Mouse (Mus musculus) left cerebral cortex, postnatal 36 days (tissue): ENCODE results near the gene Plekhf1. TPM values are rescaled to one million over a fixed set of nuclear protein-coding genes. Genes with fewer than 3 reads are reported as not detected.

Experiments used
- DNase-seq, 2 experiments: peaks; one replicate each; pipeline ENCODE4 v3.0.0; 2021 to 2022; ENCODE audit warnings: low spot score in 2 of 2, mixed read lengths in 1 of 2
- intact Hi-C: fragments of 180-260 bp; cut with DNase I; formaldehyde crosslinking; loops from one replicate; pipeline ENCODE4 v1.15.1; 2025
- total RNA-seq, 2 experiments: library from RNA; stranded (reverse); gene quantifications; 2 replicates each; pipeline ENCODE4 v1.2.3; 2021

The Plekhf1 gene
- total RNA-seq: 1 to 10 TPM; 1.7 to 2.1 TPM

DNA sequence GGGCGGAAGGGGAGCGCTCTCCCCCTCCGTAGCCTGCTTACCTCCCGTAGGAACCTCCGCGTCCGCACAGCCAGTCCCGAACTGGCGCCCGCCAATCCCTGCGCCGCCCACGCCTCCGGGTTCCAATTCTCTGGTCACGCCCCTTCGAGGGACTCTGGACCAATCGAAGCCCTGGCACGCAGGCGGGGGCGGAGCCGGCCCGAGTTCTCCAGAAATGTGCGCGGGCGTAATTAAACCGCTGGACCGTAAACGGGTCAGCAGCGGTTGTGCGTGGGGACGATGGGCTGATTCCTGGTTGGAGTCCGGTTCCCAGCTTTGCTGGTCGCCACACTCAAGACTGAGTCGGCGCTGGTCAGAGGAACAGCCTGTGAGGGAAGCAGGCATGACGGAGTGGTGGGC is at the start of gene Plekhf1:
Plekhf1 (minus strand) TSS at position 117 of the 399 bp plus-strand sequence.
- intact Hi-C loops: no loop called here
- peak; percentile 71 to 76 for DNase-seq

DNA sequence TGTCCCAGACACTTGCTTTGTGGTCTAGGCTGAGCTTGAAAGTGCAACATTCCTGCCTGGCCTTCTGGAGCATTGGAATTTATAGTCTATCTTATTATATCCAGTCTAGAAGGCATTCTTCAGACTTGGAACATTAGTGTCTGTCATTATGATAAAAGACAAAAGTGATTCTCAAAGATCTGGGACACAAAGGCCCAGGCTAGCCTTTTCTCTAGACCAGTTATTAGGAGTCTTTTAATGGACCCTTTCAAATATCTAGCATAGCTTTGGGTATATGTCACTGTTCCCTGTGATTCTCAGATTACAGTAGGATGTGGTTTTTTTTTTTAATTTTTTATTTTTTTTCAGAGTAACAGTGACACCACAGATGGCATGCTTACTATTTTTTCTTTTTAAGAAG is 44.7 kb upstream of the Plekhf1 start:
- DNase-seq: no peak
- intact Hi-C loops: no loop called here

DNA sequence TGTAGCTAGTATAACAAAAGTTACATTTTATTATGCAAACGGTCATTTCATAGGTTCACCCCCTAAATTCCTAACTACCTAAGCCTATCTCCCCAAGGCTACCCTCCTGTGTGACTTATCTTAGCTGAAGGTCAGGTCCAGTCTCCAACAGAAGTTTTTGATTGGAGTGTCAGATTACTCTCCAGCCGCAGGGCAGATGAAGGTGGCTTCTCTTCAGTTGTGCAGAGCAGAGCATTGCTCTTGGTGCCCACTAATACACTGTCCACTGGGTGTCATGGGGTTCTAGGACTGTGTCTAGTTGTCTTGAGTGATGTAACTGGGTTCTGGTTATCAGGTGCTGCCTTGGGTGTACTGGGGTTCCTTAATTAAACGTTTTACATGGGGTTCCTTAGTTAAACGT is 44.0 kb upstream of the Plekhf1 start:
- no peak for DNase-seq
- intact Hi-C loops: loop anchor here (2.0 kb wide), 1 partner anchor 71 kb away; no protein-coding TSS in a partner anchor

DNA sequence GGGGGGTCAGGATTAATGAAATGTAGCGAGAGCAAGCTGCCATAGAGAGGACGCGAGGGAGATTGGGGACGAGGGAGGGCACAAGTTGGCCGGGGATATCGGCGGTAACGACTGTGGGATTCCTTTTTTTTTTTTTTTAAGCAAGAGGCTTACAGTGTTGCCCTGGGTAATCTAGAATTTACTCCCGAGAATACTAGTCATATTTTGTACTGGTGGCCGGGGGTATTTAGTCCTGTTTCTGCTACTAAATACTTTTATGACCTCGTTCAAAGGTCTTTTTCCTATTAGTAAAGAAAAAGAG is 43.6 kb upstream of the Plekhf1 start:
- intact Hi-C loops: loop anchor here (2.0 kb wide), 1 partner anchor 71 kb away; no protein-coding TSS in a partner anchor
- DNase-seq: no peak

DNA sequence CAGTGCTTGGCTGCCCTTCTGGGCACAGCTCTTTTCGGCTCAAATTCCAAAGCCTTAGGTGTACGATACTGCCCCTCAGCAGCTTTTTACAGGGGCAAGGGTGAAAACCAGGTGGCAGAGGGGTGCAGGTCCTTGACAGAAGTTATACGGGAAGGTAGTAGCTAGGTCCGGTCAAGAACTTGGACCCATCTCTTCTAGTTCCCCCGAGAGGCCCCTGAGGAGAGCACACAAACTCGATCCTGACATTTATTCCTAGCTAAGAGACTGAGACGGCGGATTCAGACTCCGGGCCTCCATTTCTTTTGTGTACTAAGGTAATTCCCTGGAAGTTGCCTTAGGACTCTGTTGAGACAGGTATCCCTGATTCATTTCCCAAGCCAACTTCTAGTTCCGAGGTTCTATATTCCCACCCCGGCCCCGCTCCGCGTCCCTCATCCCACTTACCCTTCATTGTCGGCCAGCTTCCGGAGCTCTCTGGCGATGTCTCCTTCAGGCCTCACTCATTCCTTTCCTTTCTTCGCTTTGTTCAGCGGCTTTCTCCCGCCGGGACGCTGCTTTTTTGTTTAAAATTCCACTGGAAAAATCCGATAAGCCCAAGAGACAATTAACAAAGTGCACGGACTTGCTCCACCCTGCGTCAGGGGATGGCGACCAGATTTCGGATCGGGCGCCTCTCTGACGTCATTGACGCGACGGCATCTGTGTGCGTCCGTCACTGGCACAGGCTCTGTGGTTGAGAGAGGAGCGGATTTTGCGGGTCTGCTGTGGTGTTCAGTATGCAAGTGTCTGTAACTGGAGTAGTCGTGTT is 43.1 kb upstream of the Plekhf1 start, which contains the start of gene Pop4:
Pop4 (minus strand) TSS at position 721 of the 808 bp plus-strand sequence.
- peak; percentile 94 for DNase-seq
- intact Hi-C loops: loop anchor here (2.0 kb wide), 1 partner anchor 70 kb away; no protein-coding TSS in a partner anchor

DNA sequence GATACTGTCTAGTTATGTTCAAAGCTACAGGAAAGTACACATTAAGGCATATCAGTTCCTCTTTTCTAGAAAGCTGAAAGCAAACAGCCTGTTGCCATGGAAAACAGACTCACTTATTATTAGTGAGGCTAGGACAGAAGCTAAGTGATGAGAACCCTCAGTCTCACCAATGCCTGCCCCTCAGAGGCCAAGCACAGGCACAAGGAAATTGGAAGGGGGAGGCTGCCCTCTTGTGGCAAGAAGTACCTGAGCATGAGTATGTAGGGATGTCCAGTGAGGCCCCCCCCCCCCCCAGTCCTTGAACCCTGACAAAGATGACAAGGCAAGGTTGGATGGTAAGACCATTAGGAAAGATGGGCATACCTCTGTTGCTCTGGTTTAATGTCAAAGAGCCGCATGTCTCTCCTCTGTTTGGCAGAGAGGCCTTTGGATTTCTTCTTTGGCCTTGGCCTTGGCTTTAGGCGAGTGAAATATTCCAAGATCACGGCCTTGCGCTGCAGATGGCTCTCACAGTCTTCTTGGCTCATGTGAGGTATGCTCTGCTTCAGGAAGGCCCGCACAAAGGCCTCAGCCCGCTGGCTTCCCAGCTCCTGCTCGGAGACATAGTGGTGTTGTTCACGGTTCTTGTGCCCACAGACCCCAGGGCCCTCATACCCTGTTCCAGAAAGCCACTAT is 39.3 kb upstream of the Plekhf1 start:
- intact Hi-C loops: loop anchor here (5.0 kb wide), 1 partner anchor 85 kb away; the partner anchor contains the start of gene 1600014C10Rik
- DNase-seq: no peak

DNA sequence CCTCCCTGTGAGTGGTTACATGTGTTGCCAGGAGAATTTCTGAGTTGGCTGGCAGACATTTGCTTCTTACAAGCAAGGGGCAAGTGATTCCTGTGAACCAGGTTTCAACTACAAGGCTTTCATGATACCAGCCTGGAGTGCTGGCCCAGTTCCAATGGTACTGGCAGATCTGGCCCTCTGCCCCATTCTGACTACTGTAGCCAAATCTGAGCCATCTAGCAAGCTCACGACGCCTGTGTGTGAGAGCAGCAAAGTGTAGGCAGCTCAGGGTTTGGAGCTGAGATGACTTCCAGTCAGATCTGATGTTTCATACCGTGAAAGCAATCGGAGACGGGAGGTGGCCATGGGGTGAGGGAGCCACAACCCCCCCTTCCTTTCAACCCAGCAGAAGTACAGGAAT is 34.6 kb upstream of the Plekhf1 start:
- DNase-seq: no peak
- intact Hi-C loops: no loop called here

DNA sequence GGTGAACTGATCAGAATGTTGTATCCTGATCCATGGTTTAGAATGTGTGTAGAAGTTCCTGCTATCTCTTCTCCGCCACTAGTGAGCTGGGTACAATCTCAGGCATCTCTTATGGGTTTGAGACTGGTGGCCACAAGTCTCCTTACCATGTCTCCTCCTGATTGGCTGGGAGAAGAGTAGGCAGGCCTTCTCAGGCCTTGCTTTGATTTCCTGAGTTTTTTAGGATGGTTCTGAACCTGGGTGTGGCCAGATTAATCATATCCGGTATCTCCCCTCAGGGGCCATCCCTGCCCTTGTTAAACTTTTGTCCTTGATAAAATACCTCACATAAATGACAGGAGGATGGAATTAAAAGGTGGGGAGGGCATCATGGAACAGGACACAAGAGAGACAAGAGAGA is 31.8 kb upstream of the Plekhf1 start:
- intact Hi-C loops: no loop called here
- no peak for DNase-seq

DNA sequence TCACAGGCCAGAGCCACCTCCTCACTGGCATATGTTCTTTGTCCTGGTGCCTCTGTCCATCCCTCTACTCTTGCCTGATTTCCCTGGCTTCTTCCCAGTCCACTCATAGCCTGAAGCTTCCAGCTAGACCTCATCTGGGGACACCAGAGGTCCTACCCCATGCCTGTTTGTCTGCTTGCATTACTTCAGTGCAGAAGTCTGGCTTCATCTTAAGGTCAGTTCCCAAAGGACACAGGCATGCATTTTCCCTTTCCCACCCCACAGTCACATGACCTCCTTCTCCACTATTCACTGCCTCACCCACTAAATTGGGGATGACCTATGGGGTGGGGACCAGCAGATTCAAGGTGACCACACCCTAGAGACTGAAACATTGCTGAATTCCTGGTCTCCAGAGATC is 25.6 kb upstream of the Plekhf1 start:
- intact Hi-C loops: no loop called here

DNA sequence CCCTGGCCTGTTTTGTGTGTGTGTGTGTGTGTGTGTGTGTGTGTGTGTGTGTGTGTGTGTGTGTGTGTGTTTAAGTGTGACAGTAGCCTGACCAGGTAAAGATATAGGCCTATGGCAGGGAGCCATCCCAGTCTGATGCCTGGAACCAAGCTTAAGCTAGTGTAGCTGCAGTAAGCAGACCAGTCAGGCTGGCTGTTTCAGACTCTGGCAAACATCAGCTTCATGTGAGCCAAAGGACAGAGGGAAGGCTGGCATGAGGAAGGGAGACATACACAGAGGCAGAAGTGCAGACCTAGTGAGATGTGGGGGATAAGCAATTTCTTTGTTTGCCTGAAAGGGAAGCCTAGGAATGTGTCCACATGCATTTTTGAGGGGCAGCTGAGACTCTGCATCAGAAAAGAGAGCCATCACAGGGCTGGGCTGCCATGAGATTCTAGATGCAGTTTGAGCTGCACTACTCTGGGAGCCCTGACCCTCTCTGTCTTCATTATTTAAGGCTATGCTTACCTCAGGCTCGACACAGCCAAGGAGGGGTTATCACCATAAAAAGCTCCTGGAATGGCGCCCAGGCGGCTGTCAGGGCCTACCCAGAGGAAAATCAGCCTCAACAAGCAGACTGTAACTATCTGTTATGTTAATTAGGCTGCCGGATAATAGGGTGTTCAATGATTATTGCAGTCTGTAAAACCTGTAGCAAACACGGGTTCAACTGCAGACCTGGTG is 23.8 kb upstream of the Plekhf1 start:
- no peak for DNase-seq
- intact Hi-C loops: no loop called here

More for the DNA sequence above, 25.6 kb upstream of the Plekhf1 start:
- no peak for DNase-seq

DNA sequence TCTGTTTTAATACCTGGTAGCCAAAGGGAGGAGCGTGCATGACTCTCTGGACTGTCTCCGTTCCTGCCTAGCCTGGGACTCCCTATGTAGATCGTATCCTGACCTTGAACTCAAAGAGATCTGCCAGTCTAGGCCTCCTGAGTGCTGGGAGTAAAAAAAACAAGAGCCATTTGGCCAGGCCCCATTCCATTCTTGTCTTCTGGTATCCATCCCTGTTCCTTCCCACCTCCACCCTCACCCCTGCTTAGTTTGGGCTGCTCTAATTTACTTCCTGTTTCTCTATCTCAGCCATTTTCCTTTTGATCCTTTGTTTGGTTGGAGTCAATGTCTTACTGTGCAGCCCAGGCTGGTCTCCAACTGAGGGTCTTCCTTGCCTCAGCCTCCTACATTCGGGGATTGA is 14.6 kb upstream of the Plekhf1 start:
- no peak for DNase-seq
- intact Hi-C loops: no loop called here

DNA sequence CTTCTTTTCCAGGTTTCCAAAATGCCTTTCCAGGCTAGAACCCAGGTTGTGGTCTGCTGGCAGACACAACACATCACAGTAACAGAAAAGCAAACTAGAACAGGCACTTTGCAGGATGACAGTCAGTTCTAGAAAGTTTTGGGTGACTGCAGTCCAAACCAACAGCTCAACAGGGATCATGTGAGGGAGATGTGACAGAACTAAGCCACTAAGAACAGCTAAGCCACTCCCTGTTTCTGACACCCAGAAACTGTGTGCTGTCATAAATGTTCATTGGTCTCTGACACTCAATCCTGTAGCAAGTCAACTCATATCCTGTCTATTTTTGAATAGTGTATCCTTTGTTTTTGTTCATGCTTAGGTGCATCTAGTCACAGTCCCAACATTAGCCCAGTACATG is 9.3 kb upstream of the Plekhf1 start:
- intact Hi-C loops: no loop called here

DNA sequence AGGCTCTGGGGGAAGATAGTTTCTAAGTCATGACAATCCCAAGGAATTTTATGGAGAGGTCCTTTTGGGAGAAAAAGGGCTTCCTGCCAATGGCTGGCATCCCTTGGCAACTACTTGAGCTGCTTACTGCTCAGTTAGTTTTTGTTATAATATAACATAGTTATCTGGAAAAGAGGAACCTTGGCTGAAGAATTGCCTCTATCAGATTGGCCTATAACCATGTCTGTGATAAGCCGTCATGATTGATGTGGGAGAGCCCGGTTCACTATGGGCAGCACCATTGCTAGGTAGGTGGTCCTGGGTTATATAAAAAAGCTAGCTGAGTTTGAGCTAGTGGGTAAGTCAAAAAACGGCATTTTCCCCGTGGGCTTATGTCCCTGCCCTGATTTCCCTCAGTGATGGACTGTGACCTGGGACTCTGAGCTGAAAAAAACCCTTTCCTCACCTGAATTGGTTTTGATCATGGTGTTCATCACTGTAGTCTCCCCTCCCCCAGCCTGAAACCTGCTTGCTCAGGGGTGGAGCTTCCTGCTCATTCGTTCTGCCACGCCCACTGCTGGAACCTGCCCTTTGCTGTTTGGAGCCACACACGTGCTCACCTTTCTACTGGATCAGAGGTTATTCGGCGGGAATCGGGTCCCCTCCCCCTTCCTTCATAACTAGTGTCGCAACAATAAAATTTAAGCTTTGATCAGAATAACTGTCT is 8.7 kb upstream of the Plekhf1 start:
- no peak for DNase-seq
- intact Hi-C loops: no loop called here

More for the DNA sequence above, 9.3 kb upstream of the Plekhf1 start:
- DNase-seq: no peak

DNA sequence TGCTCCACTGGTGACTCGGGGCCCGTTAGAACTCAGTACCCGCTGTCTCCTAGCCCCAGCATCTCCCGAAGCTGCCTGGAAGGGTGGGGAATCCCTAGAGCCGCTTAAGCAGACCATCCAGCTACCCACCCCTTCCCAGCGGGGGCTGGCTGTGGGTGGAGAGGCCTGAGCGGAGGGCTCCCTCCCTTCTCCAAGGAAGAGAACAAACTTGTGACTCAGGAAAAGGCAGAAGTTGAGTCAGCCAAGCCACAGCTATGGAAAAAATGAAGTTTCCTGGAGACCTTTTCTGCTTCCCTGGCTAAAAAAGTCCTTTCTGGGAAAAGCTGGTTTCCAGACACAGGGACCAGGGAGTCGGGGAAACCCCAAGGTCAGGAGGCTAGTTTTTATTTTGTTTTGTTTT is 2.5 kb upstream of the Plekhf1 start:
- intact Hi-C loops: no loop called here
- DNase-seq: no peak

DNA sequence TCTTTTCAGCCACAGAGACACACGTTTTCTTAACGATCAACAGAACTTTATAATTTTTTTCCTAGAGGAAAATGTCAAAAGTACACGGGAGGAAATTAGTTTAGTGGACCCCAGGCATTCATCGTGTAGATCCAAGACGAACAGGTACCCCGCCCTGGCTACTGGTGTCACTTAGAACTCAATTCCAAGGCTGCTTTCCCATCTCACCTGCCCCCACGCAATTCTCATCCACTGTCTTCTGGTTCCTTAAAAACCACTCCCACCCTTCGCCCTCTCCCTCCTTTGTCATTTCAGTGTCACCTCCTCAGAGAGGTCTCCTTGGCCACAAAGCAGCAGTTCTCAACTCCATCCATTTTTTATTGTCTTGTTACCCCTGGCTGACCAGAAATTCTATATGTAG is 513 bp upstream of the Plekhf1 start:
- intact Hi-C loops: no loop called here
- no peak for DNase-seq

DNA sequence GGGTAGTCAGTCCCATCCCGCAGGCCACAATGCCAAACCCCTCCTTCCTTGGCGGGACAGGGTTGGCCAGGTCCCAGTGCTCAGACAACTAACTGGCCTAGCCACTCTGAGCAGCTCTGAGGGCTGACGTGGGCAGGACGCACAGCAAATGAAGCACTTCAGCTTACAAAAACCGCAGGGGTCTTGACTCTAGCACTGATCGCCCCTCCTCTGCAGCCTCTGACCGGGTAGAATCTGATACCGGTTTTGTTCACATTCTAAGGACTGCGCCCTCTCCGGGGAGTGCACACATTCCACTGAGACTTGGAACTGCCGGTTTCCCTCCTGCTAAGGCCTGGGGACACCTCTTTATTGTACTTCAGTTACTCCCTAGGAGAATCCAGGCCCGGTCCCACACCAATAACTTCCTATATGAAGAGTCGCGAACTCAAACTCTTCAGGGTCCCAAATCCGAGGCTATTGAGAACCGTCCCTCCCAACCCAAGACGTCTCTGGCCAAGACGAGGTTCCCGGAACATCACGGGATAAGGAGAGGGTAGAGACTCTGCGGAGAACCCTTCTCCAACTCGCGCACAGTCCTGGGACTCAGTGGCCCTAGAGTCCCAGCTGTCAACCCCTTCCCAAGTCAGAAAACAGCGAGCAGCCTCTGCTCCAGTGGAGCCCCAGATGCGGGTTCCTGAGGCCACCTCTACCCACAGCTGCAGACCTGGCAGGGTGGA is 476 bp downstream of the Plekhf1 start:
- peak in 1 of 2 experiments; percentile 32 for DNase-seq
- intact Hi-C loops: no loop called here

DNA sequence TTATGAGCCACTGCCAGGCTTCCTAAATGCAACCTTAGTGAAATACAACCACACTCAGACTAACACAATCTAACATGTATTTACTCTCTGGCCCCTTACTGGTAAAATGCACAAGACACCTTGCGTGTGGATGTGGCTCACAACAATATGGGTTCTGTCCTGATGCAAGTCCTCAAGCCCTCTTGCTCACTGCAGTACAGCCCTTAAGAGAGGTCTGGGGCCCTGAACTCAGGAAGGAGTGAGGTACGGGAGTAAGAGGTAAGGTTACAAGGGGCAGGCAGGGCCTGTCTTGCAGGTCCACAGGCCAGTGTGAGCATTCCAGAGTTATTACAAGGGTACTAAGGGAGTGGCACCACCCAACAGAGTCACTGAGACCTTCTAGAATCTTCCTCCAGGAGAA is 1.6 kb downstream of the Plekhf1 start:
- no peak for DNase-seq
- intact Hi-C loops: no loop called here

DNA sequence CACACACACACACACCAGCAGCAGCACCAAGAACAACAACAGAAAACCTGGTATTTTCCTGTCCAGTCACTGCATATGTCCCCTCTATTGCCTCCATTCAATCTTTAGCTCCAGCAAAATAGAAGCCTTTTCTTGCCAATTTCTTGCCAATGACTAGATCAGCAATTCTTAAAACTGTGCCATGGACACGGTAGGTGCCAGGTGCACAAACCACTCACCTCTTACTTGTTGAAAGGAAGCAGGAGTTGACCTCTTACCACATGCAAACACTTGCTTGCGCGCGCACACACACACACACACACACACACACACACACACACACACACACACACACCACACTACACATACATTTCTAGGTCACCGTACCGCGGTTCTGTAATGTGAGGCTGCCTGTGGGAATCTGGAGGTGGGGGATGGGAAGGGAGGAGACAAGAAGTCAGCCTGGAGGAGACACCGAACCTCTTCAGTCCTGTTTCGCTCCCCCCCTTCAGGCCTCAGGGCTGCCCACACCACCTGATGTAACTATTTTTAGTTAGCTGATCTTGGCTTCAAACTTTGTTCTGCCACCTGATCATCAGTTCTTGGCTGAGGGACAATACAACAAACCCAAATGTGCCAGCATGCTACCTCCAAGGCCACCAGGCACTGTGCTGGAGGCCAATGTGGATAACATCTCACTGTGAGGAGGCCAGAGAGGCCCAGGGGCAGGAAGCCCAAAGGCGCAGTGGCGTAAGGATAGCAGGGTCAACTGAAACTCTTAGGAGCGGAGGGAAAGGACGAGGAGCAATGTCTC is 3.0 kb downstream of the Plekhf1 start:
- intact Hi-C loops: no loop called here
- DNase-seq: no peak
